9 mouse cellular contexts compared by ENCODE assay signal in the genomic region with DNA sequence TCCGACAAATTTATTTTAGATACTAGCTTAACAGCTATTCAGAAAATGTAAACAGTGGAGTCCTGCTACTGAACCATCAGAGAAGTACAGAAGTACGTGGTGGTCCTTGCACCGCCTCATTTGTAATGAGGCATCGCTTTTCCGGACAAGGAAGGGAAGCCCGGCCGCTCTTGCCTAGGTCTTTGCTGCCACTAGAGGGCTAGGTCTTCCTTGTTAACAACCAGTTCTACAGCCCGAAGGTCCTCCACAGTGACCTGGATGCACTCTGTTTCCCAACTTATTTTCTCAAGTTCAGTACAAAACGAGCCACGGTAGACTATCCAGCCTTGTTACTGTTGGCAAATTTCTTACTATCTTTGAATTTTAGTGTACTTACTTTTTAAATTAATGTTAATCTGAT. TPM values are rescaled to one million over a fixed set of nuclear protein-coding genes. Genes with fewer than 3 reads are reported as not detected.
DNase-seq lines count a peak whose midpoint lies in the region; ATAC-seq lines count a peak whose summit lies in the region.
"Had no signal": no experiment of that assay in that cellular context is flagged by ENCODE, and none has a peak within 500 bp of the region (broad histone marks: within the 10 kb centered on the region; RNA-seq: fewer than 3 reads in every experiment).

No protein-coding gene starts in this region.

- H3K36me3 ChIP-seq in midbrain, embryonic 11.5 days (ENCODE audit: control insufficient read depth, insufficient read depth, low read length) = no peaks in the 10 kb centered on the region
- no peaks in the 10 kb centered on the region; the same call in 1 of the 2 replicates for H3K36me3 ChIP-seq in midbrain, embryonic 16.5 days (ENCODE audit: control insufficient read depth, insufficient read depth, low read length)
- H3K36me3 ChIP-seq in embryonic facial prominence, embryonic 11.5 days (replicated peaks; ENCODE audit: control insufficient read depth, insufficient read depth, low read depth, low read length) = no peaks in the 10 kb centered on the region

- no peak overlapping the region for H3K9ac ChIP-seq in midbrain, embryonic 11.5 days (ENCODE audit: low read length)
- H3K9ac ChIP-seq in midbrain, embryonic 16.5 days (ENCODE audit: low read depth, low read length) = no peak overlapping the region
- H3K9ac ChIP-seq in embryonic facial prominence, embryonic 11.5 days (replicated peaks; ENCODE audit: low read length) = no peak overlapping the region

- no peaks in the 10 kb centered on the region for H3K4me1 ChIP-seq in midbrain, embryonic 11.5 days (ENCODE audit: control insufficient read depth, insufficient read depth, low read length)
- H3K4me1 ChIP-seq in midbrain, embryonic 16.5 days (ENCODE audit: control insufficient read depth, insufficient read depth, low read length) = no peaks in the 10 kb centered on the region
- H3K4me1 ChIP-seq in embryonic facial prominence, embryonic 11.5 days (ENCODE audit: control insufficient read depth, insufficient read depth, low read length) = no peaks in the 10 kb centered on the region

- 42% methylated on average over 10 of the region's 10 CpGs for WGBS in midbrain, embryonic 11.5 days
- WGBS in midbrain, embryonic 16.5 days = 33% methylated on average over 10 of the region's 10 CpGs
- 33% methylated on average over 10 of the region's 10 CpGs for WGBS in embryonic facial prominence, embryonic 11.5 days

- H3K27me3 ChIP-seq in midbrain, embryonic 11.5 days (ENCODE audit: control insufficient read depth, insufficient read depth, low read length) = no peaks in the 10 kb centered on the region
- no peaks in the 10 kb centered on the region for H3K27me3 ChIP-seq in midbrain, embryonic 16.5 days (ENCODE audit: control insufficient read depth, insufficient read depth, low read depth, low read length)
- H3K27me3 ChIP-seq in embryonic facial prominence, embryonic 11.5 days (ENCODE audit: control insufficient read depth, insufficient read depth, low read length) = no peaks in the 10 kb centered on the region

- peak; percentile 59 for DNase-seq in adrenal gland, adult 2 months
- DNase-seq in adrenal gland, adult 8-10 months = no peak
- DNase-seq in midbrain, embryonic 11.5 days (ENCODE audit: low spot score, missing footprints) = peak; percentile 83
- DNase-seq in embryonic facial prominence, embryonic 11.5 days (ENCODE audit: low spot score) = peak; percentile 71
- peak; percentile 44 to 72 for DNase-seq in kidney, postnatal 36 days
- no peak for DNase-seq in left cerebral cortex, adult 8-10 months (ENCODE audit: low spot score in 2 of 2)

- ATAC-seq in midbrain, embryonic 11.5 days (ENCODE audit: low FRiP score) = no peak
- no peak for ATAC-seq in midbrain, embryonic 16.5 days
- ATAC-seq in embryonic facial prominence, embryonic 11.5 days (replicated peaks; ENCODE audit: insufficient number of reproducible peaks, low FRiP score, low TSS enrichment, low read depth) = no peak
- ATAC-seq in monocyte, adult 5-6 weeks (replicated peaks; ENCODE audit: insufficient number of reproducible peaks, low FRiP score, low TSS enrichment, poor library complexity, severe bottlenecking) = peak; percentile 80

- H3K27ac ChIP-seq in midbrain, embryonic 11.5 days (ENCODE audit: low read depth, low read length) = no peak overlapping the region
- no peak overlapping the region for H3K27ac ChIP-seq in midbrain, embryonic 16.5 days (ENCODE audit: low read length)
- H3K27ac ChIP-seq in embryonic facial prominence, embryonic 11.5 days (replicated peaks; ENCODE audit: low read depth, low read length) = no peak overlapping the region

- H3K9me3 ChIP-seq in midbrain, embryonic 11.5 days (ENCODE audit: control insufficient read depth, low read length) = no peaks in the 10 kb centered on the region
- no peaks in the 10 kb centered on the region for H3K9me3 ChIP-seq in midbrain, embryonic 16.5 days (replicated peaks; ENCODE audit: control insufficient read depth, low read length, poor library complexity, severe bottlenecking)
- no peaks in the 10 kb centered on the region for H3K9me3 ChIP-seq in embryonic facial prominence, embryonic 11.5 days (replicated peaks; ENCODE audit: control insufficient read depth, low read length)

- no peak overlapping the region for H3K4me2 ChIP-seq in midbrain, embryonic 11.5 days
- H3K4me2 ChIP-seq in midbrain, embryonic 16.5 days (ENCODE audit: low read length) = no peak overlapping the region
- no peak overlapping the region for H3K4me2 ChIP-seq in embryonic facial prominence, embryonic 11.5 days (ENCODE audit: low read depth, low read length)

- no peak overlapping the region for H3K4me3 ChIP-seq in midbrain, embryonic 11.5 days (ENCODE audit: low read depth, low read length)
- no peak overlapping the region for H3K4me3 ChIP-seq in midbrain, embryonic 16.5 days (ENCODE audit: low read depth, low read length)
- no peak overlapping the region for H3K4me3 ChIP-seq in embryonic facial prominence, embryonic 11.5 days (ENCODE audit: low read depth, low read length)

RNA-seq across cellular contexts. Expression of gene Hsf5, which starts 12.9 kb away (rescaled TPM):
- total RNA-seq in adrenal gland, adult 2 months (2021) = under 1 TPM in 1 of 2 experiments, not detected in 1; 0.12 TPM
- 0.04 TPM in 1 of 2 replicates, not detected in the other for polyA plus RNA-seq in adrenal gland, adult 2 months (2012; rRNA removed)
- total RNA-seq in adrenal gland, adult 8-10 months (2022) = under 1 TPM in 2 of 4 experiments, not detected in 2; 0.27 to 0.49 TPM
- polyA plus RNA-seq in midbrain, embryonic 11.5 days (2014; fragmentation: Nextera tagmentation; extraction: Ambion mirVana) = 0.15 and 0.31 TPM in 2 replicates
- 0.39 and 0.57 TPM in 2 replicates for polyA plus RNA-seq in midbrain, embryonic 16.5 days (2015; fragmentation: Nextera tagmentation; extraction: Ambion mirVana)
- polyA plus RNA-seq in embryonic facial prominence, embryonic 11.5 days (2014; fragmentation: Nextera tagmentation; extraction: Ambion mirVana) = 0.20 and 0.32 TPM in 2 replicates
- total RNA-seq in monocyte, adult 5-6 weeks (2017) = 1.2 TPM in 1 of 3 replicates, not detected in the others
- total RNA-seq in left cerebral cortex, adult 8-10 months (2022) = under 1 TPM; 0.50 to 0.71 (median 0.60) TPM

RNA-seq across cellular contexts. Expression of gene Rnf43, which starts 32.7 kb away (rescaled TPM):
- total RNA-seq in adrenal gland, adult 2 months (2021) = 1 to 10 TPM; 3.8 to 7.8 TPM
- polyA plus RNA-seq in adrenal gland, adult 2 months (2012; rRNA removed) = 5.3 and 6.4 TPM in 2 replicates
- total RNA-seq in adrenal gland, adult 8-10 months (2022) = 10 to 100 TPM in 2 of 4 experiments, 1 to 10 TPM in 2; 4.8 to 17.8 (median 10.7) TPM
- 0.61 and 2.0 TPM in 2 replicates for polyA plus RNA-seq in midbrain, embryonic 11.5 days (2014; fragmentation: Nextera tagmentation; extraction: Ambion mirVana)
- polyA plus RNA-seq in midbrain, embryonic 16.5 days (2015; fragmentation: Nextera tagmentation; extraction: Ambion mirVana) = 0.68 and 1.4 TPM in 2 replicates
- polyA plus RNA-seq in embryonic facial prominence, embryonic 11.5 days (2014; fragmentation: Nextera tagmentation; extraction: Ambion mirVana) = 2.0 and 4.4 TPM in 2 replicates
- 5.8 to 17.9 TPM (median 10.8 TPM) in 3 replicates for total RNA-seq in monocyte, adult 5-6 weeks (2017)
- total RNA-seq in left cerebral cortex, adult 8-10 months (2022) = 1 to 10 TPM; 2.9 to 7.7 (median 4.8) TPM
- polyA plus RNA-seq: C2C12 had no signal

RNA-seq across cellular contexts. Expression of gene Mtmr4, which starts 37.9 kb away (rescaled TPM):
- total RNA-seq in adrenal gland, adult 2 months (2021) = 10 to 100 TPM; 24.6 to 31.1 TPM
- 13.0 and 15.2 TPM in 2 replicates for polyA plus RNA-seq in adrenal gland, adult 2 months (2012; rRNA removed)
- total RNA-seq in adrenal gland, adult 8-10 months (2022) = 10 to 100 TPM; 33.5 to 38.1 (median 34.7) TPM
- 68.3 and 72.9 TPM in 2 replicates for polyA plus RNA-seq in midbrain, embryonic 11.5 days (2014; fragmentation: Nextera tagmentation; extraction: Ambion mirVana)
- 54.5 and 58.2 TPM in 2 replicates for polyA plus RNA-seq in midbrain, embryonic 16.5 days (2015; fragmentation: Nextera tagmentation; extraction: Ambion mirVana)
- polyA plus RNA-seq in embryonic facial prominence, embryonic 11.5 days (2014; fragmentation: Nextera tagmentation; extraction: Ambion mirVana) = 61.1 and 61.9 TPM in 2 replicates
- total RNA-seq in monocyte, adult 5-6 weeks (2017) = 11.0 to 19.0 TPM (median 13.7 TPM) in 3 replicates
- 10 to 100 TPM; 79.3 to 88.0 (median 83.9) TPM for total RNA-seq in left cerebral cortex, adult 8-10 months (2022)

Comparison
In these comparisons a context has a peak if more than half of its experiments do, and no peak if none do; other contexts are left out.
1. DNase-seq: peak in adrenal gland, adult 2 months (single experiment), midbrain, embryonic 11.5 days (single experiment), embryonic facial prominence, embryonic 11.5 days (single experiment) and kidney, postnatal 36 days (2 of 2); none in adrenal gland, adult 8-10 months (single experiment) and left cerebral cortex, adult 8-10 months (0 of 2).